Mouse (Mus musculus) gastrocnemius, postnatal 25 days (tissue): ENCODE data around the gene Syt14. TPM values are rescaled to one million over a fixed set of nuclear protein-coding genes. Genes with fewer than 3 reads are reported as not detected.

Experiments
- DNase-seq: peaks from one replicate; pipeline ENCODE4 v3.0.0; 2022
- long read RNA-seq, 2 experiments: library from polyadenylated mRNA; stranded (forward); transcript quantifications; one replicate each; pipeline ENCODE4 v2.0.0; 2021
- total RNA-seq, 2 experiments: library from RNA; stranded (reverse); gene quantifications; 1 replicate in 1 of 2; 2 replicates in 1 of 2; pipeline ENCODE4 v1.2.3; 2021

Syt14 gene
- under 1 TPM; 0.08 to 0.20 TPM for total RNA-seq
- long read RNA-seq, experiment 1 = 0 reads
- long read RNA-seq, experiment 2 = 0 reads

- DNase-seq = peak; percentile 46
Measured at GRCm38 (mm10) chr1:193035371-193036238, at the start of gene Syt14. Gene Syt14 (minus strand): TSS chr1:193035775.

- DNase-seq = no peak
Measured at GRCm38 (mm10) chr1:193084016-193084415, 48.4 kb upstream of the Syt14 start.

- no peak for DNase-seq
Measured at GRCm38 (mm10) chr1:193083051-193083450, 47.5 kb upstream of the Syt14 start.

- no peak for DNase-seq
Measured at GRCm38 (mm10) chr1:193082311-193082921, 46.8 kb upstream of the Syt14 start.

GRCm38 (mm10) chr1:193062618-193063017 is 27.0 kb upstream of the Syt14 start:
- no peak for DNase-seq

GRCm38 (mm10) chr1:193060167-193060566 is 24.6 kb upstream of the Syt14 start:
- no peak for DNase-seq

- no peak for DNase-seq
Measured at GRCm38 (mm10) chr1:193059596-193059995, 24.0 kb upstream of the Syt14 start.

GRCm38 (mm10) chr1:193054401-193054800 is 18.8 kb upstream of the Syt14 start:
- DNase-seq = no peak

- DNase-seq = no peak
Measured at GRCm38 (mm10) chr1:193053065-193053464, 17.5 kb upstream of the Syt14 start.

- no peak for DNase-seq
Measured at GRCm38 (mm10) chr1:193047616-193048015, 12.0 kb upstream of the Syt14 start.

GRCm38 (mm10) chr1:193042760-193043295 is 7.3 kb upstream of the Syt14 start:
- DNase-seq = no peak

- no peak for DNase-seq
Measured at GRCm38 (mm10) chr1:193034951-193035370, 614 bp downstream of the Syt14 start.

- DNase-seq = no peak
Measured at GRCm38 (mm10) chr1:193024311-193024710, 11.3 kb downstream of the Syt14 start.

GRCm38 (mm10) chr1:193012351-193012750 is 23.2 kb downstream of the Syt14 start:
- no peak for DNase-seq

- no peak for DNase-seq
Measured at GRCm38 (mm10) chr1:193011000-193011769, 24.4 kb downstream of the Syt14 start.

- DNase-seq = no peak
Measured at GRCm38 (mm10) chr1:193004581-193004980, 31.0 kb downstream of the Syt14 start.

GRCm38 (mm10) chr1:193003953-193004352 is 31.6 kb downstream of the Syt14 start:
- DNase-seq = no peak

- DNase-seq = no peak
Measured at GRCm38 (mm10) chr1:193002307-193002706, 33.3 kb downstream of the Syt14 start.

- DNase-seq = no peak
Measured at GRCm38 (mm10) chr1:193001587-193001986, 34.0 kb downstream of the Syt14 start.

- DNase-seq = no peak
Measured at GRCm38 (mm10) chr1:193000908-193001307, 34.7 kb downstream of the Syt14 start.

GRCm38 (mm10) chr1:192994179-192994873 is 41.2 kb downstream of the Syt14 start:
- no peak for DNase-seq

GRCm38 (mm10) chr1:192993491-192993890 is 42.1 kb downstream of the Syt14 start:
- DNase-seq = no peak
